Mouse (Mus musculus): ENCODE measurements around the gene Gm9774.

Gene Gm9774

DNA sequence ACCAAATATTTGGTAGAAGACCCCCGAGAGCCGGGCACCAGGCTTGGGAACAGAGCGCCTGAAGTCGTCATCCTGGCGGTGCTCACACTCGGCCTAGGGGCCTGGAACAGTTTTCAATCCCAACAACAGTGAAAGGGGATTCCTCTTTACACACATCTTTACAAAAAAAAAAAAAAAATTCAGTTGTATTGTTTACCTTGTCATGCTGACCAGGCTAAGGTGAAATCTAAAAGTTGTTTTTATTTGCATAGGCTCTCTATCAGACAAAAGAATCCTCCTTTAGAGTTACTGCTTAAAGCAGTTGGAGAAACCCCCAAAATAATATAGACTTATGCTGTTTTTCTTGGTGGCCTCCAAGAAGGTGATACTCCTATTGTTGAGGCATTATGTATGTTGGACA lies at the start of gene Gm9774:
Gm9774 (minus strand) TSS at position 101 of the 400 bp plus-strand sequence.
- no peak for DNase-seq

DNA sequence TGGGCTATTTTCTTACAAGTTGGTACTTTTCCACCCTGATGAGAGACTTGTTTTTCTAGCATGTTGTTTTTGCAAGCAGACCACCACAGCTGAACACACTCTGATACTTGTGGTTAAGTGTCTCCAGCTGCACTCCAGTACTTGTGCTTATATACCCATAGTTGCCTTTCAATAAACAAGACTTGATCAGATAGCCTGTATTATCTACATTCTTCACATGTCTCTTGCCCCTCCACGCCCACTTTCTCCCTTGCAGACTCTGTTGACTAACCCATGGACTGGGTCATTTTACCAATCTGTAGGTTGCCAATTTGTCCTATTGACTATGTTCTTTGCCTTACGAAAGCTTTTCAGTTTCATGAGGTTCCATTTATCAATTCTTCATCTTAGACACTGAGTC lies 40.9 kb upstream of the Gm9774 start:
- DNase-seq, result no peak

DNA sequence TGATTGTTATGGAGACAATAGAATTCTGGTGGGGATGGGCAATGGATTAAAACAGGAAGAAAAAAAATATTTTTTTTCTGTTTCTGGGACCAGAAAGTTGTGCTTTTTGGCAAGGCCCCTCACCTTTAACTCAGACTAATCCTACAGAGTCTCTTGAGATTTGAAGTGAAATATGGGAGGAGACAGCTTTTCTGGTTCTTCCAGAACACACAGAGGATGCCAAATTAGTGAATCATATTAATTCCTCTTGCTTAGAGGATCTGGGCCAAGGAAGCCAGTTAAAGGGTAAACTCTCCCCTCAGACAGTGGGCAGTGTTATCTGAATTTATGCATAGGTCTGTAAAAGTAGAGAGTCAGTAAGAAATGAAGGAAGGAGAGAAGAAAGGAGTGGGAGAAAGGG lies 38.2 kb upstream of the Gm9774 start:
- peak; percentile 16 for DNase-seq

DNA sequence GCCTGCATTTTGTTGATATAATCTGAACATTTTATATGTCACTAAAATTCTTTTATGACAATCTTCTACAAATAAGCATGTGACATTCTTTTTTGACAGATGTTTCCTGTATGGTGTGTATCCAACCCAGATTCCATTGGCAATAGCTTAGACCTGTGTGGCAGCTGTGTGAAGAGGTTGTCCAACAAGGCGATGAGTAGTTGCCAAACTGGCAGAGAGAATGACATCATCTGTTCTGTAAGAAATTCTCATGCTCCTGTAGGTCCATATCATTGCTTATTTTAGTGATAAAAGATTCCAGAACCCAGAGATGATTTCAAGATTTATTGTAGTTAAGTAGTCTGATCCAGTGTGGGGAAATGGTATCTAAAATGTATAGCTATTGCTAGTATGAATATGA lies 37.4 kb upstream of the Gm9774 start:
- DNase-seq, result peak; percentile 3

DNA sequence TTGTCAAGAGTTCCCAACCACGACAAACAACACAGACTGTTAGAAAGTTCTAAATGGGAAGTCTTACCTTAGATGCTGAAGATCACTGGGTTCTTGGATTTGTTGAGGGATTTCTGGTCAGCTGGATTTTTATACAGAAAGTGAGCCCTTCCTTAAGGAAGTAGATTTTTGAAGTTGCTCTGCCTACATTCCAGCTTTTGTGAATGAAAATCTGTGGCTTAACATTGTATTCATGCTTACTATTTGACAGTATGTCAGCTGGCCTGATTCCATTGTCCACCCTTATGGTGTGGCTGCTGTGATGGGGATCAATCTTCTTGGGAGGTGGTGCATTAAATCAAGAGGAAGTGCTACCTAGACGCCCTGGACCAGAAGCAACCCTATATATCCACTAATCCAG lies 29.4 kb upstream of the Gm9774 start, which contains the start of gene Sprr3:
Sprr3 (minus strand) TSS at position 101 of the 400 bp plus-strand sequence.
- DNase-seq, result no peak

DNA sequence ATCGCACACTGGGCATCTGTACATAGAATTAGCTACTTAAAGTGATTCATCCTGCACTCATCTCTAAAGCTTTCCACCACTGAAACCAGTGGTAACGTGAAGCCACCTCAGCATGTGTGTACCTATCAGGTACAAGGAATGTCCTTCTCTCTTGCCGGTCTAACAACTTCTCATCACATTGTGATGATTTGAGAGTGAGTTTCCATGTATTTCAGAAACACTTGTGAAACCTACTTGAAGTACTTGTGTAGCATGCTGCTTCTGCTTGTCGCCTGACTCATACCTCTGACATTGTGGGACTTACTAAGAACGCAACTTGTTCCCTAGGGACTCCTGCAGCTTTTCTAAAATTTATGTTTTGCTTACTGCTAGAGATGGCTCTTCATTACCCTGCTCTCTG lies 25.9 kb upstream of the Gm9774 start:
- DNase-seq, result no peak

DNA sequence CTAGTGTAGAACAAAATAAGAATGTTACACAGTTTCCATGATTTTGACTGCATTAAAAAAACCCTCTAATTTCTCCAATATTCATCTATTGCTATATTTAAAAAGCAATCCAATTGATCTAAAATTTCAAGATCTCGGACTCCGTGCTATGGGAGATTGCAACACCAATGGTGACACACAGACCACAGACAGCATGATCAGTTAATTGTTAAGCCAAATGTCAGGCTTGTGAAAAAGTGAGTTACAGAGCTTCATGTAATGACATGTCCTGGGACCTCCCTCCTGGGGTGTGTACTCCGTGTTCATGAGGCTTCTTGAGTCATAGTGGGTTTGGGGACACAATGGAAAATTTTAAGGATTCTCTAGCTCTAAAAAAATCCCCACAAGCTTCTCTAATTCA lies 11.0 kb upstream of the Gm9774 start:
- DNase-seq, result no peak

DNA sequence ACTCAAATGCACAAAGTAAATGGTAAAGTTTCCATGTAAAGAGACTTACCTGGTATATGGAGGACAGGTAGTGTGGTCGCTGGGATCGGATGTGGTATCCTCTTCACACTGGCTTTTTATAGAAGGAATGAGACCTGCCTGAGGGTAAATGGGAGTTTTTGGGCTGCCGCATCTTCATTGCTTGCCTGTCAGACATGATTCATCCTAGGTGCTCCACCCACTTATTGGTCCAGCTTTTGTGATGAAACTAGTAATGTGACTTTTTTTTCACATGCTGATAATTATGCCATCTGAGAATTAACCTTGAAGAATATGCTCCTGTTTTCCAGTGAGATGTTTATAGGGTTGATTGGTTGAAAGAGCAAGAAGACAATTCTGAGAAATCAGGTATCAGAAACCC lies 9.5 kb upstream of the Gm9774 start, which contains the start of gene Sprr1b:
Sprr1b (minus strand) TSS at position 101 of the 400 bp plus-strand sequence.
- no peak for DNase-seq

DNA sequence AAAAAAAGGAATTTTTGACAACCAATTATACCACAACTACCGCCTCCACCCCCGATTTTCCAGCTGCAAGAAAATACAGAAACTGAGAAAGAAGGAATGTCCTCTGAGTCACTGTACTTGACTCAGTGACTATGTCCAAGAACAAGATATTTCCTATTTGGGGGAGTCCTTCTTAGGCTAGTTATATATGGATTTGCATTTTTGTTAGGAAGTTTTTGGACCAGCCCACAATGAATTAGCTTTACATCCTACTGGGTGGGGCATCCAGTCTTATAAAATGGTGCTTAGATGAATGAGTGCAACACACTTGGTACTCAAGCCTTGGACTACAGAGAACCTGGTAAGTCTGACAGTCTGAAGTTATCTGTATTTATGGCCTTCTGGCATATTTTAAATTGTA lies 3.1 kb upstream of the Gm9774 start, which contains the start of gene Sprr2k:
Sprr2k (plus strand) TSS at position 301 of the 400 bp plus-strand sequence.
- no peak for DNase-seq

DNA sequence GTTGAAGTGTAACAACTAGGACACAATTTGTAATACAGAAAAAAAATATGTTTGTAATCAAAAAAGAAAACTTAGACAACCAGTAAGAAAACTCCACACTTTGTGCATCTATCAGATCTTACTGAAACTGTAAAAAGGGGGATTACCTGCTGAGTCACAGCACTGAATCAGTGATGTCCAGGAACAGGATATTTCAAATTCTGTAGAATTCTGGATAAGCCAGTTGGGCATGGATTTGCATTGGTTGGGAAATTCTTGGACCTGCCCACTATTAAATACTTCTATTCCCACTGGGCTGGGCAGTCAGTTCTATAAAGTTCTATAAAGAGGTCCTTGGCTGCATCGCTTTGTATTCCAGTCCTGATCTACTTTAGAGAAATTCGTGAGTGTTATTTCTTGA lies 11.4 kb downstream of the Gm9774 start, which contains the start of gene Sprr2j-ps:
Sprr2j-ps (plus strand) TSS at position 301 of the 400 bp plus-strand sequence.
- no peak for DNase-seq

DNA sequence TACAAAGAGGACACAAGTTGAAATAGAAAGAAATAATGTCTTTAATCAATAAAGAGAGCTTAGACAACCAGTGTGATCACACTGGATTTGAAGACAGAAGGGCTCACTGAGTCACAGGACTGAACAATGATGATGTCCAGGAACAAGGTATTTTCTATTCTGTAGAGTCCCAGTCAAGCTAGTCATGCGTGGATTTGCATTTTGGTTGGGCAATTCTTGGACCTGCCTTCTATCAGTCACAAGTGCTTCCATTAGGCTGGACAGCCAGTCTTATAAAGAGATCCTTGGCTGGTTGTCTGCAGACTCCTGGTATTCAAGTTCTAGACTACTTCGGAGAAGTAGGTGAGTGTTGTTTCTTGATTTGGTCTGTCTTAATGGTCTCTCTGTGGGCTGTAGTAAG lies 21.5 kb downstream of the Gm9774 start, which contains the start of gene Sprr2i:
Sprr2i (plus strand) TSS at position 301 of the 400 bp plus-strand sequence.
- DNase-seq, result peak; percentile 21

DNA sequence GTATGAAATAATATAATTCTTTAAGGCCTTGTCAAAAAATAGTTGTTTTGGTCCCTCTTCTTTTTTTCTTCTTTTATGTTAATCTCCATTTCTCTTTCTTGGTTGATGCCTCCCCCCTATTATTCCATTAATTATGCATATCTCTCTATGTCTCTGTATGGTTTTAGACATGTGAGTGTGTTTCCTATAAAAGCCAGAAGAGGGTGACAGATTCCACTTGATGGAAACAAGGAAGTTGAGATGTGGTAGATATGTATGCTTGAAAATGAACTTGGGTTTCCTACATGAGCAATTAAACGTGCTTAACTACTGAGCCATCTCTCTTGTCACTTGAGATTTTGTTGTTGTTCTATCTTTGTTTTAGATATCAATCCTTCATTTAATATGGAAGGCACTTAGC lies 34.9 kb downstream of the Gm9774 start:
- DNase-seq, result no peak

DNA sequence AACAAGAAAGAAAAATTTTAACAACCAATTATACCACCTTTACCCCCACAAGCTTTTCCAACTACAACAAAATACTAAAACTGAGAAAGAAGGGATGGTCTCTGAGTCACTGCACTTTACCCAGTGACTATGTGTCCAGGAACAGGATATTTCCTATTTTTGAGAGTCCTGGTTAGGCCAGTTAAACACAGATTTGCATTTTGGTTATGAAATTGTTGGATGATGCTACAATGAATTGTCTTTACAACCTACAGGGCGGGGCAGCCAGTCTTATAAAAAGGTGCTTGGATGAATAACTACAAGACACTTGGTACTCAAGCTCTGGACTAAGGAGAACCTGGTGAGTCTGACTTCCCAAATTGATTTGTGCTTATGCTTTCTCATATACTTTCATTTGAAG lies 43.8 kb downstream of the Gm9774 start, which contains the start of gene Sprr2h:
Sprr2h (plus strand) TSS at position 301 of the 400 bp plus-strand sequence.
- no peak for DNase-seq
